Mouse (Mus musculus): ENCODE data around the gene Mrm3. TPM values are rescaled to one million over a fixed set of nuclear protein-coding genes. Genes with fewer than 3 reads are reported as not detected.

The Mrm3 gene
- total RNA-seq, 4 experiments from 2014 or later: 23.7 to 28.3 (median 26.3) TPM

DNA sequence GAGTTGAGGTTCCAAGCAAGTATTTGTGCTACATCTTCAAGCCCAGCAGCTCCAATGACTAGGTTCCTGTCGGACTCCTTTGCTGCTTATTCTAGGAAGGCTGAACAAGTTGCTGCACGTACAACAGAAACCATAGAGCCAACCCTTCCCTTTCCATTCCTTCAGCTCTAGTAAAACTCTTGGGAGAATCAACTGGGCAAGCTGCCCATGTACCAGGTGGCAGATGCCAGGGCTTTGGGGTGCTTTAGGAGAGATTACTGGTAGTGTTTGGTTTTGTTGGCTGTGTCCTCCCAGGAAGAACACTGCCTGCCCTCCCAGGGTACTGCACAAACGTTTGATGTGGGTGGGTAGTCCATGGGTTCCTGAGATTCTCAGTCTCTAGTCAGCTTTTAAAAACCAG, 8.5 kb downstream of the Mrm3 start:
- no peak for DNase-seq (ENCODE audit: low spot score)

- peak; percentile 90 for DNase-seq (ENCODE audit: low spot score)
Observed at GRCm38 (mm10) chr11:76253145-76253917, 9.8 kb downstream of the Mrm3 start.

GRCm38 (mm10) chr11:76253918-76254264, 10.4 kb downstream of the Mrm3 start:
- no peak for DNase-seq (ENCODE audit: low spot score)

GRCm38 (mm10) chr11:76255431-76256001, 12.0 kb downstream of the Mrm3 start:
- DNase-seq (ENCODE audit: low spot score): peak; percentile 39

DNA sequence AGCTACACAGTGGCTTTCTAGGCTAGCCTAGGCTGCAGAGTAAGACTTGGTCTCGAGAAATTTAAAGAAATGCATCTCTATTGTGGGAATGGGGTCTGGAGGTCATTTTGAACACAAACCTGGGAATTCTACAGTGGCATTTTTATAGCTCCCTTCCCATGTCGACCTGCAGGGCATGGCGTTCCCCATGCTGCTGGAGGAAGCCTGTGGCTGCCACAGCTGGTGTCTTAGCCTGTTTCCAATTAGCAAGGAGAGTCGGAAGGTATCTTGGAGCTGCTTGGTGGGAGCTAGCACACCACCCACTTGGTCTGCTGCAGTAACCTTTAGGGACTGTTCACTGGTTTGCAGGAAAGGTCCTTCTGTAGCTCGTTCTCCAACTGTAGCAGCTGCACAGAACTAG, 12.6 kb downstream of the Mrm3 start:
- DNase-seq (ENCODE audit: low spot score): no peak

GRCm38 (mm10) chr11:76257386-76257785, 13.9 kb downstream of the Mrm3 start:
- no peak for DNase-seq (ENCODE audit: low spot score)

GRCm38 (mm10) chr11:76258511-76258910, 15.0 kb downstream of the Mrm3 start:
- no peak for DNase-seq (ENCODE audit: low spot score)

DNA sequence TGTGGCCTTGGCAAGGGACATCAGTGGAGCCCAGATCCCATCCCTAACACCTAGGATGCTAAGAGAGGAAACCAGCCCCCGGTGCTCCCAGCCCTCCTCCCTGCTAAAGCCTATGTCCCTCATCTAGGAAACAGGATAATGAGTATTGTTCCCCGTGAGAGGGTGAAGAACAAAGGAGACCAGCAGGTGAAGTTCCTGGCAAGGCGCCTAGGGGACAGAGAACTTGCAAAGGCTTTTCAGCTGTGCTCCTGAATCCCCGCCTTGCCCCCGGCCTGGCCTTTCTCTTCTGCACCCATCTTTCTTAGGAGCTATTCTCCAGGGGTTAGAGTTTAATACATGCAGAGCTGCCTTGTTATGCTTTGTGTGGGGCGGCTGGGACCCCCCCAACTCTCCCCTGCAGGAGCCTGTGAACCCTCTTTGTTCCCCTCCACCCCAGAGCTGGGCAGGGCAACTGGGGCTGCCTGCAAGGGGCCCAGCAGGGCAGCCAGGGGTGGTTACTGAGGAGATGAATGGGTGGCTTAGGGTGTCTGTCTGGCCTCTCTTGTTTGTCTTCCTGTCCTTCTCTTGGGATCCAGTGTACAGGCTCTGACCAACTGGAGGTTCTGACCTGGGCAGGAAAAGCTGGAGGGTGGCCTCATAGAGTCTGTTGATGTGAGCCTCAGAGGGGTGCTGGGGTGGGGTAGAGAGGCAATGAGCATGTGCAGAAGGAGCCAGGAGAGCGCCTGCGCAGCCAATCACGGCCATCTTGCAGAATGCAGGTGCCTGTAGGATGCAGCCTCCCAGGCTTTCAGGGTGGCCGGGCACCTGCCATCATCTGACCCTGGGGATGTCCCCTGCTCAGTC, 16.9 kb downstream of the Mrm3 start:
- DNase-seq (ENCODE audit: low spot score): no peak

GRCm38 (mm10) chr11:76261224-76261623, 17.7 kb downstream of the Mrm3 start:
- no peak for DNase-seq (ENCODE audit: low spot score)

DNA sequence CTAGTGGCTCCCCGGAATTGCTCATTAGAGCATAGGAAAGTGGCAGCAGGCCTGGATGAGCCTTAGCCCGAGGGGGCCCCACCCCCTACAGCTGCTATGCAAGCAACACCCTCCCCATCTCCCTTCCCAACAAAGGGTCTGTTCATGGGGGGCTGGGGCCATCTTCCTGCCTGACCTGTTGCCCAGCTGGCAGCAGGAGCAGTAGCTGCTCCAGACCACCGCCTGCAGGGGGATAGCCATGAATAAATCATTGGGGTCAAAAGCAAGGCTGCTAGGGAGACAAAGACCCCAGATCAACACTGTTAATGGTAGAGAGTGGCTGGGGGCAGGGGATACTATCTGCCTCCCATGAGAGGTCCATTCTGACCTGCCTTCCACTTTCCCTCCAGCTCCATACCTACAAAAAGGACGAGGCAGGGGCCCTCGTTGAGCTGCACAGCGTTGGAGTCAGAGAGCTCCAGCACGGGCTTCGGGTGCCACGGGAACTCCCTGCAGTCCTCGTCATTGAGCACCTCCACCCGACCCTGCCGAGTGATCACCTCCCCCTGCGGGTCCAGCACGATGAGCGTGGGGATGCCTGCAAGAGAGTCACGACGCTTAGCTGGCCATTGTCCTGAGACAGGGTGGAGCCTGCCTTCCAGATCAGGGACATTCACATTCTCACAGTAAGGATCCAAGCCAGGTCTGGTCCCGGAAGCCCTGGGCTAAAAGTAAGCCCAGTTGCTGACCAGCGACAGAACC, 19.3 kb downstream of the Mrm3 start:
- no peak for DNase-seq (ENCODE audit: low spot score)

DNA sequence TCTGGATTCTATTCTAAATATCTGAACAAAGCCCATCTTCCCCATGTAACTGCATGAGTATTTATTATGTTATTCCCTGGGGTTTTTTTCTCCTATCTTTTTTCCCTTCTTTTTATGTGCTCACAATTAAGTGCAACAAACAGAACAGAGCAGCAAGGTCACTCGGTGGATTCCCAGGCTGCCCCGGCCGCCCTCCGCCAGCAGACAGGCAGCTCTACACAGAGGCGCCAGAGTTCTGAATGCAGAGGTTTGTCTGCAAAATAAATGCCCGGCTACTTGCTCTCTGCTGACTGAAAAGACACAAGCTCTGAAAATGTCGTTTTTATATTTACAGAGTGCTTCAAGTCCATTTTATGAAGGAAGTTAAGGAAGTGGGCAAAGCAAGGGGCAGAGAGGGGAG, 24.0 kb downstream of the Mrm3 start:
- DNase-seq (ENCODE audit: low spot score): no peak

- no peak for DNase-seq (ENCODE audit: low spot score)
Observed at GRCm38 (mm10) chr11:76268001-76268459, 24.5 kb downstream of the Mrm3 start.

GRCm38 (mm10) chr11:76268521-76269065, 25.1 kb downstream of the Mrm3 start:
- DNase-seq (ENCODE audit: low spot score): no peak

- no peak for DNase-seq (ENCODE audit: low spot score)
Observed at GRCm38 (mm10) chr11:76272440-76272839, 28.9 kb downstream of the Mrm3 start.

- no peak for DNase-seq (ENCODE audit: low spot score)
Observed at GRCm38 (mm10) chr11:76278960-76279852, 35.7 kb downstream of the Mrm3 start.

DNA sequence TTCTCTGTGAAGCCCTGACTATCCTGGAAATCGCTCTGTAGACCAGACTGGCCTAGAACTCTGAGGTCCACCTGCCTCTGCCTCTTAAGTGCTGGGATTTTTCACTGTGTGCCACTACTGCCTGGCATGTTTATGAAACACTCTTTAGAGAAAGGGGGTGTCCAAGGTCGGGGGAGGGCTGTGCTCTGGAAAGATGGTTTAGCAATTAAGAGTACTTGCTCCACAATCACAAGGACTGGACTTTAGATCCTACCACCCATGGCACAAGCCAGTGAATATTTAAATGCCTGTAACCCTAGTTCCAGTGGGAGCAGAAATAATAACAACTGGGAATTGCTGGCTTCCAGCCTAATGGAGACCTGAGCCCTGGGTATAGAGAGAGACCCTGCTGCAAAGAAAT, 36.5 kb downstream of the Mrm3 start:
- no peak for DNase-seq (ENCODE audit: low spot score)

DNA sequence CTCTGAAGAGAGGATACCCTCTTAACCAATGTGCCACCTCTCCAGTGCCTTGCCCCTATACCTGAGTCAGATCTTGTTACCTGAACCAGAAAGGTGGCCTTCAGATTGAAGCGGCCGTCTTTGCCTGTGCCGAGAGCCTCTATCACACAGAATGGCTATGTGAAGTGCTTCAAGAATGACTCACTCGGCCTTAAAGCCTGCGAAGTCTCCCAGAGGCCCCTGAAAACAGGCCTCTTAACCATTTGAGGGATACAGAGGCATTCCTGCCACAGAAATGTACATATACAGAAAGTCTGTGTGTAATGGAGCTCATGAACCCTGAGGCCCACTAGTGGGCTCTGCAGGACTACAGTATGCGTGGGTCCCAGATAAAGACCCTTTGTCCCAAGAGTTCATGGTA, 40.3 kb downstream of the Mrm3 start:
- no peak for DNase-seq (ENCODE audit: low spot score)

- DNase-seq (ENCODE audit: low spot score): peak; percentile 49
Observed at GRCm38 (mm10) chr11:76285431-76286075, 42.0 kb downstream of the Mrm3 start.

DNA sequence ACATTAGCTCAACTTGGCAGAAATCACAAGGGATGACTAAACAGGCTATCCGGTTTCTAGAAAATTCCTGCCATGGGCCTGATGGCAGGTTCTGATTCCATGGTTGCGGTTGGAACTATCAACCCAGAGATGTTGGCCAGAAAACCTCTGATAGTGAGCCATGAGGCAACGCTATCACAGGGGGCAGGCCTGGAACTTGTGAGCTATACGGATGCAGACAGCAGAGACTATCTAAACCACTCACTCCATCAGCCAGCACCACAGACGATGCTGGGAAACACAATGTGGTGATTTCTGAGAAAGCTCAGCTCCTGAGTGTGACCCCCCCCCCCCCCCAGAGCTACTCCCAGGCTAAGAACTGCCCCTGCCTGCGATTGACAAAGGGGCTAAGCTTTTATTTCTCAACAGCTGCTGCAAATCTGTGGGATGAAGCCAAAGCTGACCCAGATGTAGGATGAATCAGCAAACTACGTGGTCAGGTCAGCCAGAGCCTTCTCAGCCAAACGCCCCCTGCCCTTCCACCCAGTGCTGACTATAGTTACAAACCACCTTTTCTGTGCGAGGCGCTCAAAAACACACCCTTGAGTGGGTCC, 43.1 kb downstream of the Mrm3 start:
- no peak for DNase-seq (ENCODE audit: low spot score)

DNA sequence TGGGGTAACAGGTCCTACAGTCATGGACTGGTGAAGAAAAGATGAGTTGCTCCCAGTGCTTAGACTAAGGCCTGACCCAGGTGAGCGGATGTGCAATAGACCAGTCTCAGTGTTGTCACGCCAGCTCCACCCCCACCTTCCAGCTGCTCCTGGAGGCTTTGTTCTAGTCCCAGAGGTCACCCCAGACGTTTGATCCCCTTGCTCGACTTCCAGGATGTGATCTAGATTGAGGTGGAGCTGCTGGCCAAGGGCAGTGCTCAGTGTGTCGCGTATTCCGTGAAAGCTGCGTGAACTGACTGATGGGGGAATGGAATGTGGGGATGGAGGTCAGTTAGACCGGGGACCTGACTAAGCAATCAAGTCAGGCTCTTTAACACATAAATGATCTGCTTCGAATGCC, 43.8 kb downstream of the Mrm3 start:
- DNase-seq (ENCODE audit: low spot score): no peak
